Mouse (Mus musculus) hindbrain, embryonic 14.5 days (tissue): Measurements from ENCODE around the gene Dock3. TPM values are rescaled to one million over a fixed set of nuclear protein-coding genes. Genes with fewer than 3 reads are reported as not detected.

Experiments
- ATAC-seq: fragments of 200-750 bp; cut with Nextera tagmentation; 2 replicates; pipeline ENCODE4 v1.8.0; 2017; ENCODE audit warnings: moderate number of reproducible peaks, mild to moderate bottlenecking, moderate TSS enrichment, moderate library complexity; ENCODE audit not compliant: low FRiP score
- DNase-seq: peaks from one replicate; pipeline ENCODE4 v3.0.0-alpha.2; 2015; ENCODE audit warnings: low spot score
- H3K27ac ChIP-seq: fragments of 300-500 bp; sonication (generic); 2 replicates; pipeline ENCODE4 v1.5.1; 2014; ENCODE audit warnings: mild to moderate bottlenecking, moderate library complexity
- H3K27me3 ChIP-seq: fragments of 300-500 bp; sonication (generic); 2 replicates; pipeline ENCODE4 v1.6.1; 2014; ENCODE audit warnings: mild to moderate bottlenecking, low read length, mixed read lengths; ENCODE audit not compliant: control insufficient read depth, insufficient read depth
- H3K36me3 ChIP-seq: fragments of 300-500 bp; sonication (generic); replicated peaks from 2 replicates; pipeline ENCODE4 v1.6.1; 2014; ENCODE audit not compliant: control insufficient read depth, insufficient read depth
- H3K4me1 ChIP-seq: fragments of 300-500 bp; sonication (generic); replicated peaks from 2 replicates; pipeline ENCODE4 v1.6.1; 2014; ENCODE audit warnings: antibody characterized with exemption, low read length, mixed read lengths; ENCODE audit not compliant: control insufficient read depth, insufficient read depth
- H3K4me2 ChIP-seq: fragments of 300-500 bp; sonication (generic); replicated peaks from 2 replicates; pipeline ENCODE4 v1.6.1; 2014; ENCODE audit warnings: mild to moderate bottlenecking, moderate library complexity
- H3K4me3 ChIP-seq: fragments of 300-500 bp; sonication (generic); replicated peaks from 2 replicates; pipeline ENCODE4 v1.5.1; 2014; ENCODE audit warnings: mild to moderate bottlenecking, low read length
- H3K9ac ChIP-seq: fragments of 300-500 bp; sonication (generic); 2 replicates; pipeline ENCODE4 v1.6.1; 2014
- H3K9me3 ChIP-seq: fragments of 300-500 bp; sonication (generic); 2 replicates; pipeline ENCODE4 v1.6.1; 2016; ENCODE audit warnings: low read length; ENCODE audit not compliant: control insufficient read depth
- WGBS: fragments of 180-500 bp; shearing (Covaris S2); extraction: QIAGEN DNeasy Blood & Tissue Kit; methylation state at CpG from one replicate; pipeline ENCODE4 v1.1.7; 2014; 5-methylcytosine and 5-hydroxymethylcytosine counted together
- polyA plus RNA-seq: library from polyadenylated mRNA; unstranded; fragments of >200 nt; fragmentation: Nextera tagmentation; extraction: Ambion mirVana; gene quantifications from 2 replicates; pipeline ENCODE4 v1.2.1, GENCODE M21; 2014

Dock3 gene
- polyA plus RNA-seq, 1 experiment from 2014 or later, result 25.7 TPM

DNA sequence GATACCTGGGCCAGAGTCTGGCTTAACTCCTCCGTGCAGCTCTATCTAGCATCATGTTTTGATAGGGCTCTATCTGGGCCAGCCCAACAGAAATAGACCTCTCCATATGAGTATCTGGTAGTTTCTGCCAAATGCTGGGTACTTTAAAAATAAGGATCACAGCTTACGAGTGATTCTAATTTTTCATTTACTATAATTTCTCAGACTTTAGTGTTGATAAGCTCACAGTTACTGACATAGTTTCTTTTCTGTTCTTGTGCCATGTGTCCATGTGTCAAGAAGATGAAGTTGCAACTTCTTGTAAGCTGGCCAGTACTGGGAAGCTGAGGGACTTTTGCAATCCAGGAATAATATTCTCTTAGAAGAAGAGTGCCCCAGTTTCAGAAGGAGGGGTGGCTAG, 228.5 kb downstream of the Dock3 start:
- H3K4me1 ChIP-seq, result no peaks in the 10 kb centered on the region
- no peak overlapping the region for H3K4me2 ChIP-seq
- peaks cover 4% of the 10 kb centered on the region; the same call in 1 of the 2 replicates for H3K36me3 ChIP-seq
- no peaks in the 10 kb centered on the region for H3K9me3 ChIP-seq
- ATAC-seq (no peak), DNase-seq (no peak)
- no peak overlapping the region for H3K27ac ChIP-seq
- no peak overlapping the region for H3K4me3 ChIP-seq
- 96% methylated on average over 2 of the region's 2 CpGs for WGBS
- H3K27me3 ChIP-seq, result no peaks in the 10 kb centered on the region
- no peak overlapping the region for H3K9ac ChIP-seq

DNA sequence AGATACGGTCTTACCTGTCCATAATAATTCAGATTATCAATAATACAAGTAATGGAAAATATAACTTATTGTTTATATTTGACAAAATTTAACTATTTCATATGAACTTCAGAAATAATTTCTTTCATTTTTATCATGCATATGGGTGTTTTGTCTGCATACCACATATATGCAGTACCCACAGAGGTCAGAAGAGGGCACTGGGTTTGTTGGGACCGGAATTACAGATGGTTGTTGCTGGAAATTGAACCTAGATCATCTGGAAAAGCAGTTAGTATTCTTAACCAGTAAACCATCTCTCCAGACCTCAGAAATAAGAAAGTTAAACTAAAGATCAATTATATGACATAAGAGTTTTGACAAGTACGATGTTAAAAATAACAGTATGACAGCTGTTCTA, 261.0 kb downstream of the Dock3 start:
- peak; percentile 62 for DNase-seq
- no peak overlapping the region for H3K4me3 ChIP-seq
- no peaks in the 10 kb centered on the region for H3K27me3 ChIP-seq
- H3K4me1 ChIP-seq, result no peaks in the 10 kb centered on the region
- 72% methylated on average over 3 of the region's 3 CpGs for WGBS
- no peak overlapping the region for H3K4me2 ChIP-seq
- H3K27ac ChIP-seq, result no peak overlapping the region
- ATAC-seq, result no peak
- H3K36me3 ChIP-seq, result peaks cover 44% of the 10 kb centered on the region
- no peak overlapping the region for H3K9ac ChIP-seq
- H3K9me3 ChIP-seq, result no peaks in the 10 kb centered on the region

DNA sequence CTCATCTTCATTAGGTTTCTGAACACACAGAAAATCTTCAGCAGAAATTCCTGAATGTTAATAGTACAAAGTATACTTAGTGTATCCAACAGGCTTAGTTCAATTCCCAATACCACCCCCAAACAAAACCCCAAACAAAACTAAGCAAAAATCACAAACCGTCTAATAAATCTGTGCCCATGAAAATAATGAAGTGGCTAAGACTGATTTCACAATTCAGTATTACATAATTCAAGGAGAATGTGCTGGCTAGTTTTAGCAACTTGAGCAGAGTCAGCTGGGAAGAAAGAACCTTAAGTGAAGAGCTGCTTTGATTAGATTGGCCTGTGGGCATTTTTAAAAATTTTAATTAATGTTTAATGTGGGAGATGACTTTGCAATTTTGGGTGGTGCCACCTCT, 273.3 kb downstream of the Dock3 start:
- Histone ChIP-seq H3K27ac (no peak overlapping the region), H3K9me3 (no peaks in the 10 kb centered on the region), H3K36me3 (peaks cover 43% of the 10 kb centered on the region), H3K9ac (no peak overlapping the region), H3K4me3 (no peak overlapping the region), H3K4me1 (no peaks in the 10 kb centered on the region), H3K27me3 (no peaks in the 10 kb centered on the region), H3K4me2 (no peak overlapping the region)
- ATAC-seq (no peak), DNase-seq (no peak)
- WGBS, result 94% methylated on average over 1 of the region's 1 CpGs

DNA sequence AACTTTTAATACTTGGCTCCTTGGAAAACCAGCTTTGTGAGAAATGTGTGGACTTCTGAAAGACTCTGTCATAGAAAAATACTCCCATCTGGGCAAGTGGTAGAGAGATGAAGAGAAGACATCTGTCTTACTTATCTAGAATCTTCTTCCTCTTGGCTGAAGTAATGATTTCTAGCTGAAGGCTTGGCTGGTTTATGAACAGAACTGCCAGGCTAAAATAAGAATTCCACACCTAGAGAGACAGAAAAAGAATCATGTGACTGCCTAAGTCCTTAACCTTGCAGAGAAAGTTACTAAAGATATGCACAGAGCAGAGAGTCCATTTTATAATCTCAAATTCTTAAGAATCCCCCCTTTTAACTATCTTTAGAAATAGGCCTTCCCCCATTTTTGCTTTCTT, 276.2 kb downstream of the Dock3 start:
- Histone ChIP-seq H3K36me3 (peaks cover 51% of the 10 kb centered on the region), H3K9me3 (no peaks in the 10 kb centered on the region), H3K4me1 (no peaks in the 10 kb centered on the region), H3K9ac (no peak overlapping the region), H3K4me2 (no peak overlapping the region), H3K27me3 (no peaks in the 10 kb centered on the region), H3K4me3 (no peak overlapping the region), H3K27ac (no peak overlapping the region)
- DNase-seq (no peak), ATAC-seq (no peak)

DNA sequence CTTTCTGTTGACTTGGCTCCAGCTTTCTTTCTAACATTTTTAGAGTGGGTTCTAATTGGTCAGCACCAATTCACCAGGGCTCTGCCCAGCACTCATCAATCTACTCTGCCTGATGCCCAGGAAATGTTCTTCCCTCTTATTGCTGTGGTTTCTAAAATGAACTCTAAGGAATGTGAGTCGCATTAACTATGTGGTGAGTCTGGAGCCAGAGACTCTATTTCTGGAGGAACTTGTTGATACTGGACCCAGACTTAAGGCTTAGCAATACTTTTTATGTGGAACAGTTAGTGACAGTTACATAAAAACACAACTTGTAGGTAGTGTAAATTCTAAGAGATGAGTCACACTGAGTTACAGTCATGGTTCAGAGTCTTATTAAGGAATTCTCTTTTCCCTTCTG, 296.7 kb downstream of the Dock3 start:
- Histone ChIP-seq H3K36me3 (peaks cover 70% of the 10 kb centered on the region), H3K4me2 (no peak overlapping the region), H3K9ac (no peak overlapping the region), H3K27ac (no peak overlapping the region), H3K9me3 (no peaks in the 10 kb centered on the region), H3K27me3 (no peaks in the 10 kb centered on the region), H3K4me3 (no peak overlapping the region), H3K4me1 (no peaks in the 10 kb centered on the region)
- ATAC-seq (no peak), DNase-seq (no peak)
- 95% methylated on average over 1 of the region's 1 CpGs for WGBS

DNA sequence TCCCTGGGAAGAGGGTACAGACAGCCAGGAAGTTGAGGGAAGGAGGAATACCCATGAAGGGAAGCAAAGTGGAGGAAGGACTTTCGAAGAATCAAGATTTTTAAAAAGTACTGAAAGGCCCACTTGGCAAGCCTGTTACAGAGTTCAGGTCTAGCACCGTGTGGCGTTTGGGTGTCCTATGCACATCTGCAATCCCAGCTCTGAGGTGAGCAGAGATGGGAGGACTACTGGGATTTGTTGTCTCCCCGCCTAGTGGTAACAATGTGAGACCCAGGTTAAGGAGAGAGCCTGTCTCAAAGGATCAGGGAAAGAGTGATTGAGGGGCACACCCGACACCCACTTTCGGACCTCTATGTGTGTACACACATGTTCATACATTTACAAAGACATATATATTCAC, 316.8 kb downstream of the Dock3 start:
- ATAC-seq, result no peak
- peaks cover 44% of the 10 kb centered on the region for H3K36me3 ChIP-seq
- DNase-seq, result no peak
- H3K9ac ChIP-seq, result no peak overlapping the region
- WGBS, result 85% methylated on average over 6 of the region's 6 CpGs
- H3K9me3 ChIP-seq, result no peaks in the 10 kb centered on the region
- H3K4me3 ChIP-seq, result no peak overlapping the region
- no peaks in the 10 kb centered on the region for H3K4me1 ChIP-seq
- H3K27ac ChIP-seq, result no peak overlapping the region
- no peak overlapping the region for H3K4me2 ChIP-seq
- no peaks in the 10 kb centered on the region for H3K27me3 ChIP-seq

DNA sequence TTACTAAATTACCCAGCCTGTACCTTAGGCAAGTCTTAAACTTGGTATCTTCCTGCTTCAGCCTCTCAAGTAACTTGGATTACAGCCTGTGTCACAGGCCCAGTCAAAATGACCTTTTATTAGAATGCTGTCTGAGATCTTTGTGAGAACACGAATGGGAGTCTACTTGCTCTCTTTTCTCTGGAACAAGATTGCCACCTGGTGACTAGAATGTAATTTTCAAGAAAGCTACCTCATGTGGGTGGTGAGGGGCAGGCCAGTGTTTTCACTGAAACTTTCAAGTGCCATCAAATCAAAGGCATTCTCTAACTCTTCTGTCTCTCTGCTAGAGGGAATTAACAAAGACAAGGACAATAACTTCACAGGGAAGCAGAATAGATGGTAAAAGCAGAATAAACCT, 317.9 kb downstream of the Dock3 start:
- no peak for ATAC-seq
- 19% methylated on average over 1 of the region's 1 CpGs for WGBS
- no peaks in the 10 kb centered on the region for H3K9me3 ChIP-seq
- no peak for DNase-seq
- no peak overlapping the region for H3K27ac ChIP-seq
- H3K27me3 ChIP-seq, result no peaks in the 10 kb centered on the region
- H3K4me1 ChIP-seq, result no peaks in the 10 kb centered on the region
- peaks cover 52% of the 10 kb centered on the region for H3K36me3 ChIP-seq
- no peak overlapping the region for H3K4me3 ChIP-seq
- H3K9ac ChIP-seq, result no peak overlapping the region
- no peak overlapping the region for H3K4me2 ChIP-seq

DNA sequence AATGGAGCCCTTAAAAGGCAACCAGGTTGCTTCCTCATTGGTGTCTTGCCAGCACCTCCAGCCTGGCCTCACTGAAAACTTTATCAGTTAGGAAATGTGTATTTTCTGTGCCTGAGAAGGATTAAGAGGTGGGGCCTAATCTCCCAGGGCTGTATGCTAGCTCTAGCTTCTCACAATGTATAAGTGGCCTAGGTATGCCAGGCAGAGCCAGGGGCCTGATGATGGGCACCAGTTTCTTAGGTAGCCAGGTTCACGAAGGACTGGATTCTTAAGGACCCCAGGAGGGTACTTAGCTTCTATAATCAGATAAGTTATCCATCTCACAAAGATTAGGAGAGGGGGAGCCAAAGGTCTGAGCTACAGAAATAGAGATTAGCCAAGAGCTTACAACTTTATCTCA, 320.1 kb downstream of the Dock3 start:
- Histone ChIP-seq H3K4me3 (no peak overlapping the region), H3K4me1 (no peaks in the 10 kb centered on the region), H3K27ac (no peak overlapping the region), H3K27me3 (no peaks in the 10 kb centered on the region), H3K36me3 (peaks cover 72% of the 10 kb centered on the region), H3K9ac (no peak overlapping the region), H3K4me2 (no peak overlapping the region), H3K9me3 (no peaks in the 10 kb centered on the region)
- WGBS, result 68% methylated on average over 1 of the region's 1 CpGs
- ATAC-seq (no peak), DNase-seq (no peak)

DNA sequence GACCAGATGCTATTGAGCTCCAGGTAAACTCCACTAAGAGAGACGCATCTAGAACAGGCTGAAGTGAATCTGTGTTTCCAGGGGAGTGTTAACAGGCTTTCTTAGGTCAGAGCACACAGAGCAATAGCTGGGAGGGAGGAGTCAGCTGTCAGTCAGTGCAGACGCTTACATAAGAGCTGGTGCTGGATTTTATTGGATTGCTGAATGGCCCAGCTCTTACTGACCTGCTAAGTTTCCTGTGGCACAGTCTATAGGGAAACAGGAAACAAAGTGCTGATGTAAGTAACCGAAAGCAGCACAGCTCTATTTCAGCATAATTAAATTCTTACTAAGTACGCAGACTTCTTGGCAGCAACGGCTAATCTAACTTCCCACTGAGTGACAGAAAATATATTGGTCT, 323.0 kb downstream of the Dock3 start:
- DNase-seq, result no peak
- Histone ChIP-seq H3K4me3 (no peak overlapping the region), H3K27ac (no peak overlapping the region), H3K9me3 (no peaks in the 10 kb centered on the region), H3K4me2 (no peak overlapping the region), H3K4me1 (no peaks in the 10 kb centered on the region), H3K36me3 (peaks cover 80% of the 10 kb centered on the region), H3K9ac (no peak overlapping the region), H3K27me3 (no peaks in the 10 kb centered on the region)
- ATAC-seq, result no peak
- 58% methylated on average over 5 of the region's 5 CpGs for WGBS

DNA sequence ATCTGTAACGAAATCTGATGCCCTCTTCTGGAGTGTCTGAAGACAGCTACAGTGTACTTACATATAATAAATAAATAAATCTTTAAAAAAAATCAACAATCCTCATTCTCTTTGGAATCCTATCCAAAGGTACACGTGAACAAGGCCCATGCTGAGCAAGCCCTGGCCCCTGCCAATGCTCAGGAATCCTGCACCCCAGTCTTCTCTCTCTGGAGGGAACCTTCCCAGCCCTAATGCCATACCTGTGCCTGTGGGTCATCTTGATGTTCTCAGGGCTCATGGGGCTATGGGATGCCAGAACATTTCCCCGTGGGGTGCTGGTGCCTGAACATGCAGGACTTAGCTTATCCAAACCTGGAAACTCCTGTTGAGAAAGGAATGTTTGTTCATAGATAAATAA, 323.5 kb downstream of the Dock3 start:
- no peaks in the 10 kb centered on the region for H3K4me1 ChIP-seq
- no peak overlapping the region for H3K27ac ChIP-seq
- DNase-seq (no peak), ATAC-seq (no peak)
- 87% methylated on average over 3 of the region's 3 CpGs for WGBS
- no peaks in the 10 kb centered on the region for H3K27me3 ChIP-seq
- H3K9me3 ChIP-seq, result no peaks in the 10 kb centered on the region
- no peak overlapping the region for H3K4me2 ChIP-seq
- no peak overlapping the region for H3K9ac ChIP-seq
- H3K4me3 ChIP-seq, result no peak overlapping the region
- H3K36me3 ChIP-seq, result peaks cover 75% of the 10 kb centered on the region
